ENCODE assay signal across 8 mouse cellular contexts in the genomic region with DNA sequence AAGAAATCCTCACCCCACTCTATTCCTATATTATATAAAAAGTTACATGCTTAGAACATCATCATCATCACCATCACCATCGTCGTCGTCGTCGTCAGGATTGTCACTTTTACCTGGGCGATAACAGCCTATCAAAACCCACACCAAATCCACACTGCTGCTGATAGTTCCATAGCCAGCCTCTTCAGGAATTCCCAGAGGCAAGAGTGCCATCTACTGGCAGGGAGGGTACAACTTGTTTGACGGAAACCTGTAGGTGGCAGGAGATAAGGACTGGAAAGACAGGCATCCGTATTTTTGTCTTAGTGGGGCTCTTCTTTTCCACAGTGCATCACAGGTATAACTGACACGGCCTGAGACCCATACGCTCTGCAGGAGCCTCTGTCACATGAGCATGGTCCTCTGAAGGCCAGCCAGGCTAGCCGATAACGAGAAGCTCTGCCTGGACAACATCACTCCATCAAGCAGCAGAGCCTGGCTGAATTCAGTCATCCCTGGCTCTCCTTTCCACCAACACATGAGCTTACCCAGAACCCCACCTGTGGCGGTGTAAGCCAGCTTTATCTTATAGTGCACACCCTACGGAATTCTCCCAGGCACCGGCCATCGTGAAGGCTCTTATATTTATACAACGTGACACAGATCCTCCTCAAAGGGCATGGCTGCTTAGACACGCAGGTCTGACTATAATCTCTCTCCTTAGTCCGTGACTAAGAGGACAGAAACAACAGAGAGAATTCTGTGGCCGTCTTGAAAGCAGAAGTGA. TPM values are rescaled to one million over a fixed set of nuclear protein-coding genes. Genes with fewer than 3 reads are reported as not detected.
DNase-seq lines count a peak whose midpoint lies in the region; ATAC-seq and TF ChIP-seq lines count a peak whose summit lies in the region.

No protein-coding gene starts in this region.

- peak overlapping the region; percentile 40; the same call in 1 of the 2 replicates for H3K9ac ChIP-seq in forebrain, embryonic 12.5 days
- H3K9ac ChIP-seq in heart, embryonic 16.5 days (ENCODE audit: low read length): peak overlapping the region; percentile 6; the same call in 1 of the 2 replicates
- H3K9ac ChIP-seq in lung, embryonic 14.5 days: no peak overlapping the region

- H3K27ac ChIP-seq in forebrain, embryonic 12.5 days: peak overlapping the region; percentile 57; the same call in 1 of the 2 replicates
- H3K27ac ChIP-seq in heart, embryonic 16.5 days (ENCODE audit: low read length): peak overlapping the region; percentile 44
- H3K27ac ChIP-seq in lung, embryonic 14.5 days (ENCODE audit: low read depth): no peak overlapping the region

- peaks cover 50% of the 10 kb centered on the region for H3K27me3 ChIP-seq in E14TG2a.4 (ENCODE audit: insufficient read depth, low read length)
- H3K27me3 ChIP-seq in forebrain, embryonic 12.5 days: peaks cover 32% of the 10 kb centered on the region
- no peaks in the 10 kb centered on the region for H3K27me3 ChIP-seq in heart, embryonic 16.5 days (ENCODE audit: control insufficient read depth, insufficient read depth, low read length)
- H3K27me3 ChIP-seq in lung, embryonic 14.5 days (ENCODE audit: insufficient read depth, low read length): peaks cover 24% of the 10 kb centered on the region

- no peaks in the 10 kb centered on the region for H3K36me3 ChIP-seq in E14TG2a.4 (ENCODE audit: insufficient read depth, low read length)
- no peaks in the 10 kb centered on the region for H3K36me3 ChIP-seq in forebrain, embryonic 12.5 days (replicated peaks)
- no peaks in the 10 kb centered on the region for H3K36me3 ChIP-seq in heart, embryonic 16.5 days (ENCODE audit: control insufficient read depth, insufficient read depth)
- no peaks in the 10 kb centered on the region for H3K36me3 ChIP-seq in lung, embryonic 14.5 days (ENCODE audit: insufficient read depth)

- H3K4me3 ChIP-seq in E14TG2a.4 (replicated peaks; ENCODE audit: low read length): no peak overlapping the region
- peak overlapping the region; percentile 21 for H3K4me3 ChIP-seq in forebrain, embryonic 12.5 days (replicated peaks)
- peak overlapping the region; percentile 36 for H3K4me3 ChIP-seq in heart, embryonic 16.5 days (ENCODE audit: low read length)
- no peak overlapping the region for H3K4me3 ChIP-seq in lung, embryonic 14.5 days (ENCODE audit: low read depth, low read length)

- no peaks in the 10 kb centered on the region for H3K9me3 ChIP-seq in E14TG2a.4 (ENCODE audit: low read length)
- no peaks in the 10 kb centered on the region for H3K9me3 ChIP-seq in forebrain, embryonic 12.5 days
- no peaks in the 10 kb centered on the region for H3K9me3 ChIP-seq in heart, embryonic 16.5 days (replicated peaks; ENCODE audit: control insufficient read depth, low read length)
- H3K9me3 ChIP-seq in lung, embryonic 14.5 days (ENCODE audit: low read depth, low read length): no peaks in the 10 kb centered on the region

- peak; percentile 63 for DNase-seq in c-Kit-positive CD71-negative TER-119-negative erythroid progenitor cells, embryonic 14.5 days (ENCODE audit: low read depth)
- peak; percentile 91 for DNase-seq in layer of hippocampus, adult 11-12 months (ENCODE audit: low spot score)
- peak; percentile 94 for DNase-seq in lung, embryonic 14.5 days
- peak; percentile 93 for DNase-seq in retina, embryonic 14.5 days (ENCODE audit: low spot score)
- peak; percentile 77 for DNase-seq in thymus, postnatal 4 days

- ATAC-seq in forebrain, embryonic 12.5 days (ENCODE audit: low FRiP score): peak; percentile 22
- no peak for ATAC-seq in heart, embryonic 16.5 days (replicated peaks; ENCODE audit: extremely low read depth, insufficient read depth, low FRiP score)
- no peak for ATAC-seq in lung, embryonic 14.5 days (ENCODE audit: insufficient read depth)

- H3K4me1 ChIP-seq in E14TG2a.4 (replicated peaks; ENCODE audit: low read depth, low read length): peaks cover 16% of the 10 kb centered on the region
- peaks cover 29% of the 10 kb centered on the region for H3K4me1 ChIP-seq in forebrain, embryonic 12.5 days
- H3K4me1 ChIP-seq in heart, embryonic 16.5 days (ENCODE audit: control insufficient read depth, insufficient read depth, low read length): no peaks in the 10 kb centered on the region
- 0 out of 2 replicates have a peak, but pooled peaks cover 2% of the 10 kb centered on the region for H3K4me1 ChIP-seq in lung, embryonic 14.5 days (ENCODE audit: insufficient read depth)

- peak; percentile 74 for TF ChIP-seq CTCF in E14TG2a.4 (conservative IDR thresholded peaks at IDR 0.05; ENCODE audit: low read length)
- TF ChIP-seq CTCF in lung, embryonic 14.5 days (IDR thresholded peaks at IDR 0.05; ENCODE audit: low read depth): peak; percentile 93

- H3K4me2 ChIP-seq in forebrain, embryonic 12.5 days: peak overlapping the region; percentile 86
- peak overlapping the region; percentile 59 for H3K4me2 ChIP-seq in heart, embryonic 16.5 days (ENCODE audit: low read depth, low read length)
- H3K4me2 ChIP-seq in lung, embryonic 14.5 days: peak overlapping the region; percentile 95

- 13% methylated on average over 20 of the region's 20 CpGs for WGBS in forebrain, embryonic 12.5 days
- 4% methylated on average over 20 of the region's 20 CpGs for WGBS in heart, embryonic 16.5 days
- WGBS in lung, embryonic 14.5 days: 9% methylated on average over 20 of the region's 20 CpGs

RNA-seq across cellular contexts. Expression of a gene that starts 2.5 kb away (rescaled TPM):
- polyA plus RNA-seq in forebrain, embryonic 12.5 days (2016; fragmentation: Nextera tagmentation; extraction: Ambion mirVana): 34.5 and 35.6 TPM in 2 replicates
- 38.9 and 44.8 TPM in 2 replicates for polyA plus RNA-seq in heart, embryonic 16.5 days (2015; fragmentation: Nextera tagmentation; extraction: Ambion mirVana)
- 14.8 and 16.0 TPM in 2 replicates for polyA plus RNA-seq in lung, embryonic 14.5 days (2014; fragmentation: Nextera tagmentation; extraction: Ambion mirVana)

Comparison
In these comparisons a context has a peak if more than half of its experiments do, and no peak if none do; other contexts are left out.
1. H3K4me3 ChIP-seq: peak in forebrain, embryonic 12.5 days (single experiment) and heart, embryonic 16.5 days (single experiment); none in E14TG2a.4 (single experiment) and lung, embryonic 14.5 days (single experiment).
2. Peak in every context shown above with its lines, with median percentiles within 50 percentile points of each other: DNase-seq and H3K4me2 ChIP-seq.